Mouse (Mus musculus) left cerebral cortex, postnatal 25 days (tissue): Measurements from ENCODE around the gene Arvcf. TPM values are rescaled to one million over a fixed set of nuclear protein-coding genes. Genes with fewer than 3 reads are reported as not detected.

Experiments
- DNase-seq, 2 experiments: peaks; one replicate each; pipeline ENCODE4 v3.0.0; 2022; ENCODE audit warnings: low spot score in 2 of 2, mixed read lengths in 1 of 2
- intact Hi-C: fragments of 180-260 bp; cut with DNase I; formaldehyde crosslinking; loops from one replicate; pipeline ENCODE4 v1.15.1; 2025
- total RNA-seq, 2 experiments: library from RNA; stranded (reverse); gene quantifications; 2 replicates each; pipeline ENCODE4 v1.2.3; 2021

The Arvcf gene
- total RNA-seq, 2 experiments from 2014 or later = 42.8 to 43.1 TPM

- intact Hi-C loops = no loop called here
- no peak for DNase-seq
These were observed 55.3 kb downstream of the Arvcf start for GRCm38 (mm10) chr16:18403285-18403684.

GRCm38 (mm10) chr16:18405091-18405854 lies 57.3 kb downstream of the Arvcf start:
- intact Hi-C loops = no loop called here
- DNase-seq = no peak

- DNase-seq = peak in 1 of 2 experiments; percentile 57
- intact Hi-C loops = loop anchor here (1.0 to 2.0 kb wide), 2 partner anchors 53 to 61 kb away; no protein-coding TSS in a partner anchor
These were observed 57.9 kb downstream of the Arvcf start for GRCm38 (mm10) chr16:18405876-18406275.

- DNase-seq = peak; percentile 61 to 63
- intact Hi-C loops = loop anchor here (1.0 to 2.0 kb wide), 2 partner anchors 53 to 61 kb away; no protein-coding TSS in a partner anchor
These were observed 58.3 kb downstream of the Arvcf start for GRCm38 (mm10) chr16:18406293-18406692.

GRCm38 (mm10) chr16:18407912-18408311 lies 59.9 kb downstream of the Arvcf start:
- intact Hi-C loops = loop anchor here (2.0 kb wide), 1 partner anchor 55 kb away; no protein-coding TSS in a partner anchor
- DNase-seq = no peak

GRCm38 (mm10) chr16:18409776-18410175 lies 61.8 kb downstream of the Arvcf start:
- intact Hi-C loops = no loop called here
- DNase-seq = no peak

GRCm38 (mm10) chr16:18410418-18410817 lies 62.4 kb downstream of the Arvcf start:
- DNase-seq = no peak
- intact Hi-C loops = no loop called here

- no peak for DNase-seq
- intact Hi-C loops = no loop called here
These were observed 63.2 kb downstream of the Arvcf start for GRCm38 (mm10) chr16:18411026-18411649.

GRCm38 (mm10) chr16:18411802-18412476 lies 64.0 kb downstream of the Arvcf start:
- intact Hi-C loops = no loop called here
- DNase-seq = peak in 1 of 2 experiments; percentile 53

GRCm38 (mm10) chr16:18413032-18413816 lies 65.2 kb downstream of the Arvcf start:
- intact Hi-C loops = no loop called here
- no peak for DNase-seq

- peak in 1 of 2 experiments; percentile 92 for DNase-seq
- intact Hi-C loops = no loop called here
These were observed 68.2 kb downstream of the Arvcf start for GRCm38 (mm10) chr16:18416094-18416761.

- peak in 1 of 2 experiments; percentile 45 for DNase-seq
- intact Hi-C loops = no loop called here
These were observed 68.9 kb downstream of the Arvcf start for GRCm38 (mm10) chr16:18416837-18417236.

GRCm38 (mm10) chr16:18417491-18417890 lies 69.5 kb downstream of the Arvcf start:
- DNase-seq = no peak
- intact Hi-C loops = no loop called here

- no peak for DNase-seq
These were observed 71.0 kb downstream of the Arvcf start for GRCm38 (mm10) chr16:18418756-18419602.

GRCm38 (mm10) chr16:18419603-18420026 lies 71.6 kb downstream of the Arvcf start:
- intact Hi-C loops = no loop called here
- DNase-seq = no peak

More at GRCm38 (mm10) chr16:18418756-18419602, 71.0 kb downstream of the Arvcf start:
- intact Hi-C loops = no loop called here

GRCm38 (mm10) chr16:18420571-18420970 lies 72.6 kb downstream of the Arvcf start:
- no peak for DNase-seq
- intact Hi-C loops = no loop called here

- no peak for DNase-seq
- intact Hi-C loops = no loop called here
These were observed 75.4 kb downstream of the Arvcf start for GRCm38 (mm10) chr16:18423203-18423914.

- no peak for DNase-seq
- intact Hi-C loops = no loop called here
These were observed 75.9 kb downstream of the Arvcf start for GRCm38 (mm10) chr16:18423915-18424265.
